Mouse (Mus musculus) neural tube, embryonic 11.5 days (tissue): ENCODE data around the gene S1pr5. TPM values are rescaled to one million over a fixed set of nuclear protein-coding genes. Genes with fewer than 3 reads are reported as not detected.
"Not testable (repeated sequence)": the region's sequence is repeated elsewhere in the genome, so short reads cannot be mapped to it uniquely, and the experiment has no call there.

ENCODE experiments used
- ATAC-seq: fragments of 200-750 bp; cut with Nextera tagmentation; 2 replicates; pipeline ENCODE4 v1.8.0; 2017; ENCODE audit warnings: moderate number of reproducible peaks, mild to moderate bottlenecking, moderate TSS enrichment, moderate library complexity; ENCODE audit not compliant: insufficient read depth, low FRiP score, low TSS enrichment
- DNase-seq: peaks from one replicate; pipeline ENCODE4 v3.0.0-alpha.2; 2015; ENCODE audit warnings: low spot score
- H3K27ac ChIP-seq: fragments of 300-500 bp; sonication (generic); 2 replicates; pipeline ENCODE4 v1.5.1; 2014; ENCODE audit warnings: low read depth, mild to moderate bottlenecking, low read length
- H3K27me3 ChIP-seq: fragments of 300-500 bp; sonication (generic); 2 replicates; pipeline ENCODE4 v1.6.1; 2014; ENCODE audit warnings: mild to moderate bottlenecking, low read length, mixed read lengths; ENCODE audit not compliant: control insufficient read depth, insufficient read depth
- H3K36me3 ChIP-seq: fragments of 300-500 bp; sonication (generic); 2 replicates; pipeline ENCODE4 v1.6.1; 2014; ENCODE audit warnings: mild to moderate bottlenecking, low read length, moderate library complexity, mixed read lengths; ENCODE audit not compliant: control insufficient read depth, insufficient read depth
- H3K4me1 ChIP-seq: fragments of 300-500 bp; sonication (generic); 2 replicates; pipeline ENCODE4 v1.6.1; 2014; ENCODE audit warnings: low read length, mixed read lengths; ENCODE audit not compliant: control insufficient read depth, insufficient read depth
- H3K4me2 ChIP-seq: fragments of 300-500 bp; sonication (generic); 2 replicates; pipeline ENCODE4 v1.6.1; 2014; ENCODE audit warnings: low read depth, mild to moderate bottlenecking, moderate library complexity
- H3K4me3 ChIP-seq: fragments of 300-500 bp; sonication (generic); 2 replicates; pipeline ENCODE4 v1.5.1; 2014; ENCODE audit warnings: low read depth, low read length
- H3K9ac ChIP-seq: fragments of 300-500 bp; sonication (generic); 2 replicates; pipeline ENCODE4 v1.6.1; 2014; ENCODE audit warnings: mild to moderate bottlenecking, low read length
- H3K9me3 ChIP-seq: fragments of 300-500 bp; sonication (generic); 2 replicates; pipeline ENCODE4 v1.6.1; 2016; ENCODE audit warnings: low read length; ENCODE audit not compliant: control insufficient read depth
- WGBS: fragments of 180-500 bp; shearing (Covaris S2); extraction: QIAGEN DNeasy Blood & Tissue Kit; methylation state at CpG from one replicate; pipeline ENCODE4 v1.1.7; 2014; 5-methylcytosine and 5-hydroxymethylcytosine counted together
- polyA plus RNA-seq: library from polyadenylated mRNA; unstranded; fragments of >200 nt; fragmentation: Nextera tagmentation; extraction: Ambion mirVana; gene quantifications from 2 replicates; pipeline ENCODE4 v1.2.1, GENCODE M21; 2014

S1pr5 gene
- polyA plus RNA-seq, 1 experiment from 2014 or later, result 0.73 TPM

DNA sequence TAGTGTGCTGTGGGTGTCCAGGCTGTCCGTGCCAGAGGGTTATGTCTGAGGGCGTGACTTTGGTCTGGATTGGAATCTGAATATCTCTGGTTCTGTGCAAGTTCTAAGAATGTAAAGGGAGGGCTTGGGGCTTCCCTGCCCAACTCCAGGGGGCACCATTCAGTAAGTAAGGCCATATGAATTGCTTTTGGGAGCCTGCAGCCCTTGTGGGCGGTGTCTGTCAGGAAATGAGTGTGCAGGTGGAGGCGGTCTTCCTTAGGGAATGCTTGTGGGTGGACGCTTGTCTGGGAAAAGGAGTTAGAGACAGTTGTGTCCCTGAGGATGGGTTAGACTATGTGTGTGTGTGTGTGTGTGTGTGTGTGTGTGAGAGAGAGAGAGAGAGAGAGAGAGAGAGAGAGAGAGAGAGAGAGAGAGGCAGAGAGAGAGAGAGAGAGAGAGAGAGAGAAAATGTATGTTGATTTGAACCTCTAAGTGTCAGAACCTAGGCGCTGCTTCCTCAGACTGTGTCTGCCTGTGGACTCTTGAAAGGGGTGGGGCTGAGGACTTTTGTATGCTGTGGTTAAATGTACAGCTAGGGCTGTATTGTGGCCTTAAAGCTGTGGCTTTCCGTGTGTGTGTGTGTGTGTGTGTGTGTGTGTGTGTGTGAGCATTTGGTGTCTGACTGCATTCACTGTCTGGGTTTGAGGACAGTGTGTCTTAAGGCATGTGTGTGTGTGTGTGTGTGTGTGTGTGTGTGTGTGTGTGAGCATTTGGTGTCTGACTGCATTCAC is 52.3 kb downstream of the S1pr5 start:
- H3K9ac ChIP-seq, H3K27ac ChIP-seq, H3K27me3 ChIP-seq, DNase-seq, H3K4me2 ChIP-seq, H3K9me3 ChIP-seq, H3K36me3 ChIP-seq, H3K4me3 ChIP-seq, ATAC-seq: not testable (repeated sequence)
- peaks cover 15% of the 10 kb centered on the region for H3K4me1 ChIP-seq
- WGBS, result 63% methylated on average over 7 of the region's 7 CpGs

DNA sequence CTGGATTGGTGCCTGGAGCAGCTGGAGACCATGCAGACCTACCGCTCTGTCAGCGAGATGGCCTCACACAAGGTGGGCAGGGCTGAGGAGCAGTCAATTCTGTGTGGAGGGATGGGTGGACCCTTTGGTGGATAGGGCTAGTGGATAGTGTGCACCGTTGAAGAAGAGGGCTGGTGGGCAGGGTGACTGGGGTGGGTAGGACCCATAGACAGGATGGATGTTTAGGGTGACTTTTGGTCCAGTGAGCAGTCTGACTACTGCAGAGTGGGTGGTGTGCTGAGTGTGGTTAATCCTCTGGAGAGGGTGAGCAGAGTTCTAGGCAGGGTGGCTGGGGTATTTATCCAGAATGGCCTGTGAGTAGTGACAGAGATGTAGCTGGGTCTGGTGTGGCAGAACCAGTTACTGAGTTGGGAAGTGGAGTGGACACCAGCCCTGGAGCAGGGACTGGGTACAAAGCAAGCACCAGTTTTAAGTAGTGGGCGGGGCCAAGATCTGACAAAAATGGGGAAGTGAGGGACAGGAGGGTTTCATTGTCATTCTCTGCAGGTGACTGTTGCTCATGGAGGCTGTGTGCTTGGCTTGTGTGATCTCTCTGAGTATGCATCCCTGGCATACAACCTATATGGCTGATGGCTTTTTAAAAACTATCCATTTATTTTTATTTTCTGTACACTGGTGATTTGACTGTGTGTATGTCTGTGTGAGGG is 53.3 kb downstream of the S1pr5 start:
- Histone ChIP-seq H3K4me1 (peaks cover 15% of the 10 kb centered on the region), H3K4me3 (no peak overlapping the region), H3K27me3 (no peaks in the 10 kb centered on the region), H3K9ac (no peak overlapping the region), H3K4me2 (no peak overlapping the region), H3K27ac (no peak overlapping the region), H3K9me3 (no peaks in the 10 kb centered on the region), H3K36me3 (no peaks in the 10 kb centered on the region)
- DNase-seq, result no peak
- ATAC-seq, result no peak
- 86% methylated on average over 4 of the region's 4 CpGs for WGBS

DNA sequence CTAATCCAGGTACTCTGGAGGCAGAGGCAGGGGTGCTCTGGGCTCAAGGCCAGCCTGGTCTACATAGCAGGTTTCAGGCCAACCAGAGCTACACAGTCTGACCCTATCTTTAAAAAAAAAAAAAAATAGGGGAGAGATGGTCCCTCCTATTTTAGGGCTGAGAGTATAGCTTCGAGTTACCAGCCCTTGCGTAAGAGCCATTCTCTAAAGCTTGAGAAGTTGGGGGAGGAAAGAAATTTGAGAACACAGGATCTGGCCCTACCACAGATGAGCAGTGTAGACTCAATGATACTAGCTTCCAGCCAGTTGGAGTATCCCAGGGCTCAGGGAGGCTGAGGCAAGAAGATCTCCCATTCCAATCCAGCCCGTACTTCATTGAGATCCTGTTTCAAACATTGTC is 54.5 kb downstream of the S1pr5 start:
- no peak for DNase-seq

More for the DNA sequence above, 54.5 kb downstream of the S1pr5 start:
- H3K9ac ChIP-seq, result no peak overlapping the region
- no peaks in the 10 kb centered on the region for H3K9me3 ChIP-seq
- no peak overlapping the region for H3K27ac ChIP-seq
- no peak for ATAC-seq
- no peak overlapping the region for H3K4me3 ChIP-seq
- 86% methylated on average over 3 of the region's 3 CpGs for WGBS
- H3K36me3 ChIP-seq, result no peaks in the 10 kb centered on the region
- H3K4me2 ChIP-seq, result no peak overlapping the region
- peaks cover 15% of the 10 kb centered on the region for H3K4me1 ChIP-seq
- H3K27me3 ChIP-seq, result no peaks in the 10 kb centered on the region

Other genes with a start within 250 kb of the S1pr5 start
- 131 and 135 TPM in 2 replicates for gene Mrpl4, start 245.7 kb downstream of the S1pr5 start, polyA plus RNA-seq
- gene Icam1, start 232.5 kb downstream of the S1pr5 start, polyA plus RNA-seq, result 5.6 TPM in 2 replicates
- gene Icam4, start 219.1 kb downstream of the S1pr5 start, polyA plus RNA-seq, result 4.2 and 5.8 TPM in 2 replicates
- gene Icam5, start 216.4 kb downstream of the S1pr5 start, polyA plus RNA-seq, result 0.11 TPM in 1 of 2 replicates, not detected in the other
- gene Zglp1, start 181.3 kb downstream of the S1pr5 start, polyA plus RNA-seq, result 1.2 and 1.9 TPM in 2 replicates
- gene Gm49373, start 175.3 kb downstream of the S1pr5 start, polyA plus RNA-seq, result 0.82 and 0.97 TPM in 2 replicates
- 52.0 and 55.5 TPM in 2 replicates for gene Fdx1l, start 174.8 kb downstream of the S1pr5 start, polyA plus RNA-seq
- 2.7 and 2.8 TPM in 2 replicates for gene Gm38431, start 156.4 kb downstream of the S1pr5 start, polyA plus RNA-seq
- gene Raver1, start 156.4 kb downstream of the S1pr5 start, polyA plus RNA-seq, result 88.4 and 90.7 TPM in 2 replicates
- 8.6 and 9.2 TPM in 2 replicates for gene Tyk2, start 117.2 kb downstream of the S1pr5 start, polyA plus RNA-seq
- gene Cdc37, start 98.5 kb downstream of the S1pr5 start, polyA plus RNA-seq, result 319 and 341 TPM in 2 replicates
- gene Pde4a, start 82.7 kb downstream of the S1pr5 start, polyA plus RNA-seq, result 5.4 and 7.5 TPM in 2 replicates
- 32.3 and 34.1 TPM in 2 replicates for gene Keap1, start 9.1 kb downstream of the S1pr5 start, polyA plus RNA-seq
- 47.2 and 55.1 TPM in 2 replicates for gene Atg4d, start 16.9 kb upstream of the S1pr5 start, polyA plus RNA-seq
- 15.0 and 15.5 TPM in 2 replicates for gene Kri1, start 39.5 kb upstream of the S1pr5 start, polyA plus RNA-seq
- gene Cdkn2d, start 43.0 kb upstream of the S1pr5 start, polyA plus RNA-seq, result 79.4 and 87.1 TPM in 2 replicates
- gene Ap1m2, start 63.9 kb upstream of the S1pr5 start, polyA plus RNA-seq, result 2.0 and 2.7 TPM in 2 replicates
- gene Slc44a2, start 72.3 kb upstream of the S1pr5 start, polyA plus RNA-seq, result 79.1 and 81.5 TPM in 2 replicates
- gene Ilf3, start 119.4 kb upstream of the S1pr5 start, polyA plus RNA-seq, result 270 and 288 TPM in 2 replicates
- 47.8 and 51.8 TPM in 2 replicates for gene Qtrt1, start 163.4 kb upstream of the S1pr5 start, polyA plus RNA-seq
- gene Dnm2, start 176.5 kb upstream of the S1pr5 start, polyA plus RNA-seq, result 66.3 and 69.7 TPM in 2 replicates